Mouse (Mus musculus) intestine, embryonic 14.5 days (tissue): ENCODE measurements around the gene Eif4e1b. TPM values are rescaled to one million over a fixed set of nuclear protein-coding genes. Genes with fewer than 3 reads are reported as not detected.

Source experiments
- ATAC-seq: fragments of 200-750 bp; cut with Nextera tagmentation; replicated peaks from 2 replicates; pipeline ENCODE4 v1.8.0; 2017; ENCODE audit warnings: low read depth, moderate number of reproducible peaks, moderate TSS enrichment, moderate library complexity; ENCODE audit not compliant: low FRiP score, low TSS enrichment
- DNase-seq: peaks from one replicate; pipeline ENCODE4 v3.0.0-alpha.2; 2018; ENCODE audit warnings: low spot score
- H3K27ac ChIP-seq: fragments of 300-500 bp; sonication (generic); 2 replicates; pipeline ENCODE4 v1.5.1; 2014; ENCODE audit warnings: low read depth, mild to moderate bottlenecking, control low read depth
- H3K27me3 ChIP-seq: fragments of 300-500 bp; sonication (generic); replicated peaks from 2 replicates; pipeline ENCODE4 v1.6.1; 2014; ENCODE audit warnings: low read length, control low read depth; ENCODE audit not compliant: control insufficient read depth, insufficient read depth
- H3K36me3 ChIP-seq: fragments of 300-500 bp; sonication (generic); 2 replicates; pipeline ENCODE4 v1.6.1; 2014; ENCODE audit warnings: low read length, control low read depth; ENCODE audit not compliant: control insufficient read depth, insufficient read depth
- H3K4me1 ChIP-seq: fragments of 300-500 bp; sonication (generic); replicated peaks from 2 replicates; pipeline ENCODE4 v1.6.1; 2014; ENCODE audit warnings: low read length, control low read depth, mixed read lengths; ENCODE audit not compliant: control insufficient read depth, insufficient read depth
- H3K4me2 ChIP-seq: fragments of 300-500 bp; sonication (generic); 2 replicates; pipeline ENCODE4 v1.6.1; 2014; ENCODE audit warnings: low read length
- H3K4me3 ChIP-seq: fragments of 300-500 bp; sonication (generic); 2 replicates; pipeline ENCODE4 v1.5.1; 2014; ENCODE audit warnings: low read depth, low read length, control low read depth, mixed read lengths
- H3K9ac ChIP-seq: fragments of 300-500 bp; sonication (generic); 2 replicates; pipeline ENCODE4 v1.6.1; 2014; ENCODE audit warnings: mild to moderate bottlenecking, low read length
- H3K9me3 ChIP-seq: fragments of 300-500 bp; sonication (generic); 2 replicates; pipeline ENCODE4 v1.6.1; 2016; ENCODE audit warnings: low read length, control low read depth; ENCODE audit not compliant: control insufficient read depth
- WGBS: fragments of 180-500 bp; shearing (Covaris S2); extraction: QIAGEN DNeasy Blood & Tissue Kit; methylation state at CpG from one replicate; pipeline ENCODE4 v1.1.7; 2014; 5-methylcytosine and 5-hydroxymethylcytosine counted together
- polyA plus RNA-seq: library from polyadenylated mRNA; unstranded; fragments of >200 nt; fragmentation: Nextera tagmentation; extraction: Ambion mirVana; gene quantifications from 2 replicates; pipeline ENCODE4 v1.2.1, GENCODE M21; 2014

Gene Eif4e1b
- polyA plus RNA-seq, 1 experiment from 2014 or later = not detected

DNA sequence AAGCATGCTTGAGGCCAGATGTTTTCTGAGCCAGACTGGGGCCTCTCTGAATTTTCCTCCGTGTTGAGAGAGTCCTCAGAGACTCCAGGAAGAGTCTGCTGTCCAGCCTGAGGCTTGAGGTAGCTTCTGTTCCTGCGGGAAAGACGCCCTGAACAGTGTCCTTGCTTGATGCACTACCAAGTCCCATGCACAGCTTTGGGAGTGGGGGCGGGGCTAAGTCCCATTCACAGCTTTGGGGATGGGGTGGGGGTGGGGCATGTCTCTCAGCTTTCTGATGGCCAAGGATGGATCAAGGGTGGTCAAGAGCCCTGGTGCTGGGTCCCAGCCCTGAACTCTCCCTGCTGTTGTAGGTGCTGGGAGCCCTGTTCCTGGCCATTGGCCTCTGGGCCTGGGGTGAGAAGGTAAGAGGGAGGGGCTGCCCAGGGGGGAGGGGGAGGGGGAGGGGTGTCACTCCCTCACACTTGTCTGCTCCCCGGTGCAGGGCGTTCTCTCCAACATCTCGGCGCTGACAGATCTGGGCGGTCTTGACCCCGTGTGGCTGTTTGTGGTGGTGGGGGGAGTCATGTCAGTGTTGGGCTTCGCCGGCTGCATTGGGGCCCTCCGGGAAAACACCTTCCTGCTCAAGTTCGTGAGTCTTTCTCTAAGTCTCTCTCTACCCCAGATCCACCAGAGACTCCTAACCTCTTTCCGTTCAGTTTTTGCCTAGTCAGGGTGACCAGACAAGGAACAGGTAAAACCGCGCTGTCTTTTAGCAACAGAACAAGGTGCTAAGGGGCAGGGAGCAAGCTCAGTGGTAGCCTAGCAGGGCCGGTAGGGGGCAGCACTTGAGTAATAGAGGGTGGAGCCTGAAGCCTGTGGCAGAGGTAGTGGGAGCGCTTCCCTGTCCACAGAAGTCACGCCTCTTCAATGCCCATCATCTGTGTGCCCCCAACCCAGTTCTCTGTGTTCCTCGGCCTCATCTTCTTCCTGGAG, 8.7 kb downstream of the Eif4e1b start:
- H3K9ac ChIP-seq = no peak overlapping the region
- H3K4me2 ChIP-seq = no peak overlapping the region
- H3K4me3 ChIP-seq = no peak overlapping the region
- H3K27me3 ChIP-seq = peaks cover 8% of the 10 kb centered on the region; the same call in 1 of the 2 replicates
- H3K27ac ChIP-seq = no peak overlapping the region
- no peaks in the 10 kb centered on the region for H3K9me3 ChIP-seq
- 18% methylated on average over 21 of the region's 21 CpGs for WGBS
- DNase-seq (no peak), ATAC-seq (no peak)
- no peaks in the 10 kb centered on the region for H3K36me3 ChIP-seq
- H3K4me1 ChIP-seq = peaks cover 3% of the 10 kb centered on the region; the same call in 1 of the 2 replicates

DNA sequence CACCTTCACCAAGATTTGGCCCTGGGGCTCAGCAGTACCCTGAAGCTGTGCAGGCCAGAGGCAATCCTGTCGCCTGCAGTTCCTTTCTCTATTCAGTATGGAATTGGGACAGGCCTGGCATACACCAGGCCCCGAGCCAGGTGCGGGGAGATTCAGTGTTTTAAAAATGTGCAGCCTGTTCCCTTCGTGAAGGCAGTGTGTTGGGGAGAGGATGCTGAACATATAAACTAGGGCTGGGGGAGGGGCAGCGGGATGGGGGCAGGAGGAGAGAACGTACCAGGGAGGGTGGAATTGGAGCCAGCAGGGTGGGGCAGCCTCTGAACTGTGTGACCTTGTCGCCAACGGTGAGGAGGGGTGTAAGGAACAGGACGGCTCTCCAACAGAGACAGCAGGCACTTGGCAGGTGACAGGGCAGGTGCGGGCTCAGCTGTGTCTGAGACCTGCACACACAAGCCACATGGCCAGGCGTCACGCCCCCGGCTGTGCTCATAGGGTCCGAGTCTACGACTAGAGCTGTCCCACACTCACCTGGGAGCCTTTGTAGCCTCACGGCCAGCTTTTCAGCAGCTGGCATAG, 10.3 kb downstream of the Eif4e1b start:
- ATAC-seq = no peak

DNA sequence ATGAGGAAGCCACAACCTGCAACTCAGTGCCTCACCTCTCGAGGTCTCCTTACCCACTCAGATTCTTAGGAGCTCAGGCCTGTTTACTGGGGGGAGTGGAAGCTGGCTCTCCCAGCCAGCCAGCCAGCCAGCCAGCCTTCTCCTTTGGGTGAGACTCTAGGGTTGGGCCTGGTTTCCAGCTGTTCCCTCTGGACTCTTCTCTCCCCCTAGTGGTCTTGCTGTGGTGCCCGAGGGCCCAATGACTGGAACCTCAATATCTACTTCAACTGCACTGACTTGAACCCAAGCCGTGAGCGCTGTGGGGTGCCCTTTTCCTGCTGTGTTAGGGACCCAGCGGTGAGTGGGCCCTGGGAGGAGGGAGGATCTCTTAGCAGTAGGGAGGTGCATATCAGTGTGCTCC, 11.0 kb downstream of the Eif4e1b start:
- Histone ChIP-seq H3K4me1 (peaks cover 3% of the 10 kb centered on the region; the same call in 1 of the 2 replicates), H3K27ac (no peak overlapping the region), H3K36me3 (no peaks in the 10 kb centered on the region), H3K9me3 (no peaks in the 10 kb centered on the region), H3K4me3 (no peak overlapping the region), H3K4me2 (no peak overlapping the region), H3K27me3 (peaks cover 8% of the 10 kb centered on the region; the same call in 1 of the 2 replicates), H3K9ac (no peak overlapping the region)
- WGBS = 46% methylated on average over 5 of the region's 5 CpGs
- no peak for ATAC-seq
- no peak for DNase-seq

More for the DNA sequence above, 10.3 kb downstream of the Eif4e1b start:
- Histone ChIP-seq H3K4me2 (no peak overlapping the region), H3K36me3 (no peaks in the 10 kb centered on the region), H3K27me3 (peaks cover 8% of the 10 kb centered on the region; the same call in 1 of the 2 replicates), H3K4me1 (peaks cover 3% of the 10 kb centered on the region; the same call in 1 of the 2 replicates), H3K4me3 (no peak overlapping the region), H3K27ac (no peak overlapping the region), H3K9me3 (no peaks in the 10 kb centered on the region), H3K9ac (no peak overlapping the region)
- DNase-seq = no peak
- 71% methylated on average over 16 of the region's 16 CpGs for WGBS

DNA sequence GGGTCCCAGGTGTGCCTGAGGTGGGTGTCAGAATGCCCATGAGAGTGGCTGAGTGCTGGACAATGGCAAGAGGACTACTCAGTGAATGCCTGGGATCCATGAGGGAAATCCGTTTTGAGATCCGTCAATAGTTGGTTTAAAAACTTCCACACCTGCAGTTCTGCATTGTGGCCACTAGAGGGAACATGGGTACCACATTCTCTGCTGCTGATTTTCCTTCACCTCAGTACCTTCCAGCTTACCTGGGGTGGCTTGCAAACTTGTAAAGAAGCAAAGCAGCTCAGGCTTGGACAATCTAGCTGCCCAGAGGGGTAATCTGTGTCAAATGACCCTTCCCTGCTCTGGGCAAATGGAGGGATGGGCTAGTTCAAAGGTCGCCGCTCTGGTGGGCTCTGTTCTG, 13.6 kb downstream of the Eif4e1b start:
- ATAC-seq (no peak), DNase-seq (peak; percentile 63)
- Histone ChIP-seq H3K4me1 (no peaks in the 10 kb centered on the region), H3K27ac (no peak overlapping the region), H3K36me3 (no peaks in the 10 kb centered on the region), H3K9ac (no peak overlapping the region), H3K4me2 (no peak overlapping the region), H3K27me3 (no peaks in the 10 kb centered on the region), H3K9me3 (no peaks in the 10 kb centered on the region), H3K4me3 (no peak overlapping the region)
- WGBS = 41% methylated on average over 4 of the region's 4 CpGs

DNA sequence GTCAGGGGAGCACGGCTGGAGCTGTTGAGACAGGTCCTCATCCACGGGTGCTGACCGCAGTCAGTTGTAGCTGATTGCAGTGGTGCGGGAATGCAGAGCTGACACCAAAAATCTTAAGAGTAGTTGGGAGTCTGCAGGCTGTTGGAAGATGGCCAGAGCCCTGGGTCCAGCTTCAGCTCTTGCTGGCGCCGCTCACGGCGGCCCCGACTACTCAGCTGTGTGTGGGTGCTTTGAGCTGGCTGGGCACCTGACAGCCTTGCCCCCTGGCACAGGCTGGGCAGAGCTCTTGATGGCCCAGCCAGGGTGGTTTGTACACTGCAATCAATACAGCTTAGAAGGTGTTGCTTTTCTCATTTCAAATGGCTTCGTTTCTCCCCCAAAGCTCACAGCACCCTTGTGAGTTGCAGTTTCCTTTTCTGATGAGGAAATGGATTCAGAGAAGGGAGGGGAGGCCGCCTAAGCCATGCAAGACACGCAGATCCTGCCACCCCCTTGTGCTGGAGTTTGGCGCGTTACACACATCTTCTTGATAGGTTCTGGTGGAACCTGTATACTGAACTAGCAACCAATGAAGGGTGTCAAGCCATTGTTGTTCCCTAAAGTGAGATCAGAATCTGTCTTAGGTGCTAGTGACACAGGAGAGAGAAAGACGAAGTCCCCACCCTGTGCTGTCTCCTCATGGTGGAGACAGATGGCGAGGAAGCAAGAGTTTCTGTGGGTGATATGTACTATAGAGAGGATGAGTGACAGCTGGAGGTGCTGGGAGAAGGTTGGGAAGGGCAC, 14.3 kb downstream of the Eif4e1b start:
- H3K4me2 ChIP-seq = no peak overlapping the region
- no peak overlapping the region for H3K27ac ChIP-seq
- DNase-seq (no peak), ATAC-seq (no peak)
- no peaks in the 10 kb centered on the region for H3K27me3 ChIP-seq
- H3K9me3 ChIP-seq = no peaks in the 10 kb centered on the region
- WGBS = 75% methylated on average over 16 of the region's 16 CpGs
- H3K4me1 ChIP-seq = no peaks in the 10 kb centered on the region
- no peak overlapping the region for H3K4me3 ChIP-seq
- H3K36me3 ChIP-seq = no peaks in the 10 kb centered on the region
- no peak overlapping the region for H3K9ac ChIP-seq

DNA sequence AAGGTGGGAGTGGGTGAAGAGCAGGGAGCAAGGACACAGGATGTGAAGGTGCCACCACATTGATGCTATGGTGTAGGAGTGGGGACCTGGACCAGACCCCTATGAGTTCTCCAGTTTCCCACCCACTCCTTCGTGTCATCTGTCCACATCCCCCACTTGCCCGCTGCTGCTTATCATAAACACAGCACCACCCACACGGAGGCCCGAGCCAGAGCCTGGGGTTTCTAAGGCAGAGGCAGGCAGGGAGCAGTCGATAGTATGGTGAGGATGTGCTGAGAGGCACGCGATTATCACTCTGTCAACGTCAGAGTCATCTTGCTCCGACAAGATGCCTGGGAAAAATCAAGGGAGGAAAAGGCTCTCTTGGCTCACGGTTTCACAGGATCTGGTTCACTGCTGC, 14.9 kb downstream of the Eif4e1b start:
- Histone ChIP-seq H3K9me3 (no peaks in the 10 kb centered on the region), H3K4me3 (no peak overlapping the region), H3K36me3 (no peaks in the 10 kb centered on the region), H3K4me2 (no peak overlapping the region), H3K27me3 (no peaks in the 10 kb centered on the region), H3K27ac (no peak overlapping the region), H3K4me1 (no peaks in the 10 kb centered on the region), H3K9ac (no peak overlapping the region)
- no peak for ATAC-seq
- DNase-seq = no peak
- 64% methylated on average over 10 of the region's 10 CpGs for WGBS

DNA sequence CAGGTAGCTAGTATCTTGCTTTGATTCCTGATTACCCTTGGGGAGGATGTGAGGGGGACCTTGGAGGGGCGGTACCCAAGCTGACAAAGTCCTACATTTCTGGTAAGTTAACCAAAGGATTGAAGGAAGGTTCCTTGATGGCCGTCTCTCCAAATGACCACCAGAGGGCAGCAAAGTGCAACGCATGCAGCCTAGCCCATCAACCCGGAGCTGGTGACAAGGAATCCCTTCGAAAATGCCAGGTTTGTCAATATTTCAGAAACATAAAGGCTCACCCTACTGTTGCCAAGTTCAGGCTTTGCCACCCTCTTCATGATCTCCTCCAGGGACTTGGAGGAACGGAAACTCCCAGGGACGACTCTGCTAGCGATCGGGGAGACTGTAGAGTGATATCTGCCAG, 15.9 kb downstream of the Eif4e1b start:
- Histone ChIP-seq H3K4me2 (peak overlapping the region; percentile 33), H3K27me3 (no peaks in the 10 kb centered on the region), H3K36me3 (no peaks in the 10 kb centered on the region), H3K27ac (no peak overlapping the region), H3K9me3 (no peaks in the 10 kb centered on the region), H3K9ac (no peak overlapping the region), H3K4me3 (no peak overlapping the region), H3K4me1 (no peaks in the 10 kb centered on the region)
- 17% methylated on average over 9 of the region's 9 CpGs for whole genome bisulfite sequencing
- ATAC-seq (no peak), DNase-seq (peak; percentile 90)

DNA sequence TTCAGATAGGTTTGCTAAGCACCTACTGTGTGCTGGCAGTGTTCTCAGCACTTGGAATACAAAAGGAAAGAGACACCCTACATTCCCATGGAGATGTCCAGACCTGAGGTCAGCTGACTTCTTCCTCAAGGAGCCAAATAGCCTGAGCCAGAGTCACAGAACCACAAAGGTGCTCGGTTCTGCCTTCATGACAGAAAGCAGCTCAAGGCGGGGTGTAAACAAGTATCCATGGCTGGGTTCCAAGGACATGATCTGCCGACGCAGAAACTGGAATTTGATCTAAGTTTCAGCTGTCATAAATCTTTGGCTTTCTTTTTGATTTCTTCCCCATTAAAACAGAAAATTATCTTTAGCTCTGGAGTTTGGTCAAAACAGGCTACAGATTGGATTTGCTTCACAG, 16.4 kb downstream of the Eif4e1b start:
- Histone ChIP-seq H3K9me3 (no peaks in the 10 kb centered on the region), H3K4me3 (no peak overlapping the region), H3K27me3 (peaks cover 1% of the 10 kb centered on the region; the same call in 1 of the 2 replicates), H3K36me3 (no peaks in the 10 kb centered on the region), H3K9ac (no peak overlapping the region), H3K4me2 (no peak overlapping the region), H3K27ac (no peak overlapping the region), H3K4me1 (no peaks in the 10 kb centered on the region)
- DNase-seq (no peak), ATAC-seq (no peak)
- WGBS = 42% methylated on average over 4 of the region's 4 CpGs
